Mouse (Mus musculus): ENCODE measurements around the gene Xndc1. TPM values are rescaled to one million over a fixed set of nuclear protein-coding genes. Genes with fewer than 3 reads are reported as not detected.

Xndc1 gene
- polyA plus RNA-seq, 1 experiment: 21.5 TPM

- no peak overlapping the region for H3K27ac ChIP-seq (ENCODE audit: insufficient read depth, low read length)
- DNase-seq (ENCODE audit: low read depth in 1 of 2, low spot score in 2 of 2): no peak
- 92% methylated on average over 4 of the region's 4 CpGs for WGBS
- TF ChIP-seq CTCF (IDR thresholded peaks at IDR 0.05; ENCODE audit: extremely low read depth, insufficient read depth, insufficient read length, insufficient replicate concordance) (no peak), POLR2A (IDR thresholded peaks at IDR 0.05; ENCODE audit: low read depth, low read length) (no peak)
- H3K4me1 ChIP-seq (ENCODE audit: control insufficient read depth, insufficient read depth, insufficient read length): no peaks in the 10 kb centered on the region
- H3K36me3 ChIP-seq (ENCODE audit: control insufficient read depth, insufficient read depth, low read length): peaks cover 43% of the 10 kb centered on the region
- H3K27me3 ChIP-seq (ENCODE audit: control insufficient read depth, insufficient read depth, low read length): no peaks in the 10 kb centered on the region
- no peak overlapping the region for H3K4me3 ChIP-seq (ENCODE audit: extremely low read depth, insufficient read depth, insufficient read length)
Observed at GRCm38 (mm10) chr7:102132395-102132794, 67.1 kb downstream of the Xndc1 start.

Other genes starting within 250 kb of the Xndc1 start
- 0.07 TPM in 1 of 2 replicates, not detected in the other for gene Phox2a, start 247.2 kb upstream of the Xndc1 start, polyA plus RNA-seq (2012; rRNA removed)
- 43.3 and 54.4 TPM in 2 replicates for gene Inppl1, start 227.3 kb upstream of the Xndc1 start, polyA plus RNA-seq (2012; rRNA removed)
- 0.75 and 1.4 TPM in 2 replicates for gene Folr2, start 208.3 kb upstream of the Xndc1 start, polyA plus RNA-seq (2012; rRNA removed)
- gene Anapc15, start 201.8 kb upstream of the Xndc1 start, polyA plus RNA-seq (2012; rRNA removed): 34.4 and 37.1 TPM in 2 replicates
- 0.51 and 0.76 TPM in 2 replicates for gene Folr1, start 194.7 kb upstream of the Xndc1 start, polyA plus RNA-seq (2012; rRNA removed)
- 117 and 136 TPM in 2 replicates for gene Lamtor1, start 159.6 kb upstream of the Xndc1 start, polyA plus RNA-seq (2012; rRNA removed)
- gene Tomt, start 159.2 kb upstream of the Xndc1 start, polyA plus RNA-seq (2012; rRNA removed): 0.07 and 0.15 TPM in 2 replicates
- gene Lrrc51, start 131.6 kb upstream of the Xndc1 start, polyA plus RNA-seq (2012; rRNA removed): 2.5 and 2.8 TPM in 2 replicates
- gene Numa1, start 131.4 kb upstream of the Xndc1 start, polyA plus RNA-seq (2012; rRNA removed): 89.8 and 96.9 TPM in 2 replicates
- gene Il18bp, start 46.8 kb upstream of the Xndc1 start, polyA plus RNA-seq (2012; rRNA removed): 24.5 and 27.4 TPM in 2 replicates
- gene Rnf121, start within 50 bp of the Xndc1 start, polyA plus RNA-seq (2012; rRNA removed): 14.2 and 17.7 TPM in 2 replicates
- 2.6 and 4.9 TPM in 2 replicates for gene Xntrpc, start 202 bp downstream of the Xndc1 start, polyA plus RNA-seq (2012; rRNA removed)
- gene Trpc2, start 17.6 kb downstream of the Xndc1 start, polyA plus RNA-seq (2012; rRNA removed): 0.42 and 2.0 TPM in 2 replicates
- 0.13 and 0.15 TPM in 2 replicates for gene Art1, start 36.2 kb downstream of the Xndc1 start, polyA plus RNA-seq (2012; rRNA removed)
- 0.09 and 0.26 TPM in 2 replicates for gene Art5, start 44.0 kb downstream of the Xndc1 start, polyA plus RNA-seq (2012; rRNA removed)
- 0.04 and 0.18 TPM in 2 replicates for gene Chrna10, start 51.3 kb downstream of the Xndc1 start, polyA plus RNA-seq (2012; rRNA removed)
- gene Nup98, start 144.7 kb downstream of the Xndc1 start, polyA plus RNA-seq (2012; rRNA removed): 11.5 and 13.5 TPM in 2 replicates
- 57.8 and 72.9 TPM in 2 replicates for gene Pgap2, start 144.7 kb downstream of the Xndc1 start, polyA plus RNA-seq (2012; rRNA removed)
- 165 and 178 TPM in 2 replicates for gene Rhog, start 190.5 kb downstream of the Xndc1 start, polyA plus RNA-seq (2012; rRNA removed)
- 49.3 and 57.8 TPM in 2 replicates for gene Stim1, start 202.3 kb downstream of the Xndc1 start, polyA plus RNA-seq (2012; rRNA removed)